Mouse (Mus musculus): ENCODE measurements around the gene Pigo. TPM values are rescaled to one million over a fixed set of nuclear protein-coding genes. Genes with fewer than 3 reads are reported as not detected.
"Not testable (repeated sequence)": the region's sequence is repeated elsewhere in the genome, so short reads cannot be mapped to it uniquely, and the experiment has no call there.

The Pigo gene
- polyA plus RNA-seq, 1 experiment from 2014 or later: 16.2 TPM

GRCm38 (mm10) chr4:43001272-43001671, 24.3 kb downstream of the Pigo start:
- no peak for DNase-seq (ENCODE audit: low spot score, missing footprints)
- 84% methylated on average over 2 of the region's 2 CpGs for WGBS
- no peaks in the 10 kb centered on the region for H3K36me3 ChIP-seq (ENCODE audit: control insufficient read depth, insufficient read depth, low read length)
- no peak overlapping the region for H3K4me2 ChIP-seq
- H3K9ac ChIP-seq (ENCODE audit: low read length): no peak overlapping the region
- H3K9me3 ChIP-seq (ENCODE audit: control insufficient read depth, low read length): no peaks in the 10 kb centered on the region
- ATAC-seq (ENCODE audit: low FRiP score): no peak
- peaks cover 16% of the 10 kb centered on the region for H3K4me1 ChIP-seq (ENCODE audit: control insufficient read depth, insufficient read depth, low read length)
- no peak overlapping the region for H3K4me3 ChIP-seq (ENCODE audit: low read depth, low read length)
- H3K27ac ChIP-seq (ENCODE audit: low read depth, low read length): peak overlapping the region; percentile 91
- H3K27me3 ChIP-seq (ENCODE audit: control insufficient read depth, insufficient read depth, low read length): no peaks in the 10 kb centered on the region

GRCm38 (mm10) chr4:43000141-43000986, 25.3 kb downstream of the Pigo start, which contains the start of gene Vcp:
Gene Vcp, minus strand, starts transcription at chr4:43000507.
- DNase-seq (ENCODE audit: low spot score, missing footprints) (peak; percentile 99), ATAC-seq (ENCODE audit: low FRiP score) (peak; percentile 98)
- H3K36me3 ChIP-seq (ENCODE audit: control insufficient read depth, insufficient read depth, low read length); H3K9me3 ChIP-seq (ENCODE audit: control insufficient read depth, low read length); H3K27me3 ChIP-seq (ENCODE audit: control insufficient read depth, insufficient read depth, low read length): not testable (repeated sequence)
- under 1% methylated on average over 46 of the region's 56 CpGs for WGBS
- H3K4me2 ChIP-seq: peak within 1 kb of the TSS; percentile 93
- peak within 1 kb of the TSS; percentile 99 for H3K27ac ChIP-seq (ENCODE audit: low read depth, low read length)
- peaks cover 16% of the 10 kb centered on the region for H3K4me1 ChIP-seq (ENCODE audit: control insufficient read depth, insufficient read depth, low read length)
- H3K9ac ChIP-seq (ENCODE audit: low read length): peak within 1 kb of the TSS; percentile 94
- peak within 1 kb of the TSS; percentile 93 for H3K4me3 ChIP-seq (ENCODE audit: low read depth, low read length)

DNA sequence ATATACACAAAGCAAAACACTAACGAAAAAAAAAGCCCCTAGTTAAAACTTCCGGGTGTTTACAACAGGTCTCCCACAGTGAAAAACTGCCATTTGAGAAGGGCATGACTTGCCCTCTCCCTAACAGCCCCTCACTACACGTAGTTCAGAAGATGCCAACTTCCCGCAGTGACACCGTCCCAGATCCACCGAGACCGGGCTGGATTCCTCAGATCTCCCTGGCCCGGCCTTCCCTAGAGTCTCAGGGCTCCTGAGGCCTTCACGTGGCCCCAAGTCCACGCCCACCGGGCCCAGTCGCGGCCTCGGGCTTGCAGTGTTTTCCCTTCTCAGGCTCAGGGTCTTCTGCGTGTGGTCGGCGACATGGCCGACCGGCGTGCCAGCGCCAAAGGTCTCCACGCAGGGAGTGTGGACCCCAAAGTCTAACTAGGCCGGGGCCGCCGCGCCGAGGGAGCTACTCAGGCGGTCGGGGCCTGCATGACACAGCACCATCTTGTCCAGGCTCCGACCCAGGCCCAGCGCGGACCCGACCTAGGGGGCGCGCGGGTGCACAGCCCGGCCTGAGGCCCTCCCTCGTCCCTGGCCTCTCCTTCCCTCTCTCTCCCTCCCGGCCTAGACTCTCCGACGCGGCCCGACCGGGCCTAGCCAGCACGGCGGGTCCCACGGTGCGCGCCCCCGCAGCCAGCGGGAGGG, 26.0 kb downstream of the Pigo start:
- ATAC-seq (ENCODE audit: low FRiP score): peak; percentile 83
- H3K36me3 ChIP-seq (ENCODE audit: control insufficient read depth, insufficient read depth, low read length): peaks cover 5% of the 10 kb centered on the region; the same call in 1 of the 2 replicates
- WGBS: under 1% methylated on average over 51 of the region's 51 CpGs
- peaks cover 16% of the 10 kb centered on the region for H3K4me1 ChIP-seq (ENCODE audit: control insufficient read depth, insufficient read depth, low read length)
- peak; percentile 97 for DNase-seq (ENCODE audit: low spot score, missing footprints)
- H3K4me2 ChIP-seq: peak overlapping the region; percentile 93
- peak overlapping the region; percentile 93 for H3K4me3 ChIP-seq (ENCODE audit: low read depth, low read length)
- H3K27ac ChIP-seq (ENCODE audit: low read depth, low read length): peak overlapping the region; percentile 99
- H3K9me3 ChIP-seq (ENCODE audit: control insufficient read depth, low read length): no peaks in the 10 kb centered on the region
- no peaks in the 10 kb centered on the region for H3K27me3 ChIP-seq (ENCODE audit: control insufficient read depth, insufficient read depth, low read length)
- peak overlapping the region; percentile 94 for H3K9ac ChIP-seq (ENCODE audit: low read length)

DNA sequence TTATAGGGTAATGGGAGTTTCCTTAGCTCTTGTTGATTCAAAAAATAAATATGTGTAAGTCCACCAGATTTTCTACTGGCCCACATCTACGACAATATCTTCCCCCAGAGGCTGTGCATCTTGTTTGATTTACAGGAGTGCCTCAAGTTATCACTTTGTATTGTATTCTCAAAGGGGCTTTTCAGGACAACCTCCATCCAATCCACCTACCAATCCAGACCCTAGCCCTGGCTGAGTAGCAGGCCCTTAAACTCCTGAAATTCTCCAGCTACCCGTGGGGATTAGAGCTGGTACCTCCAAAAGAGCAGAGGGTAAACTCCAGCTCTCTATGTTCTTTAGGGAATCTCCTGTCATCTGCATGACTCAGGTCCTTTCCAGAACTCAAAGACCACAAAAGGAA, 27.6 kb downstream of the Pigo start:
- peak overlapping the region; percentile 93 for H3K4me3 ChIP-seq (ENCODE audit: low read depth, low read length)
- no peaks in the 10 kb centered on the region for H3K27me3 ChIP-seq (ENCODE audit: control insufficient read depth, insufficient read depth, low read length)
- no peak for ATAC-seq (ENCODE audit: low FRiP score)
- H3K36me3 ChIP-seq (ENCODE audit: control insufficient read depth, insufficient read depth, low read length): peaks cover 15% of the 10 kb centered on the region
- no peaks in the 10 kb centered on the region for H3K9me3 ChIP-seq (ENCODE audit: control insufficient read depth, low read length)
- H3K9ac ChIP-seq (ENCODE audit: low read length): peak overlapping the region; percentile 94
- H3K4me2 ChIP-seq: peak overlapping the region; percentile 93
- no peak for DNase-seq (ENCODE audit: low spot score, missing footprints)
- peaks cover 16% of the 10 kb centered on the region for H3K4me1 ChIP-seq (ENCODE audit: control insufficient read depth, insufficient read depth, low read length)
- no peak overlapping the region for H3K27ac ChIP-seq (ENCODE audit: low read depth, low read length)
- 74% methylated on average over 2 of the region's 2 CpGs for WGBS

GRCm38 (mm10) chr4:42988296-42988695, 37.3 kb downstream of the Pigo start:
- 76% methylated on average over 1 of the region's 1 CpGs for WGBS

DNA sequence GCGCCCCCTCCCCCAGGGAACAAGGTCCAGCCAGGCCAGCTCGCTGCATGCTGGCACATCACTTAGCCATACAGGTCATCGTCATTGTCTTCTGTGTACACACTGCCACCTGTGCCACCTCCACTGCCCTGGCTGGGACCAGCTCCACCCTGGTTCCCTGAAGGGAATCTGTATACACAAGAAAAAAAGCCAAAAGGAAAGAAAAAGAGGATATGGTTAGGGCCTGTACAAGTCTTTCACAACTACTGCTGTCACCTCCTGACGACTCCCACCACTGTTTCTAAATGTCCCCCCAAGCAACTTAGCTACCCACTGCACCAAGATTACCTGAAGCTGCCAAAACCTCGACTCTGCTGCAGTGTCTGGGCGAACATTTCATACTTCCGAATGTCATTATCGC, 45.2 kb downstream of the Pigo start:
- H3K36me3 ChIP-seq (ENCODE audit: control insufficient read depth, insufficient read depth, low read length): peaks cover 35% of the 10 kb centered on the region
- WGBS: 95% methylated on average over 7 of the region's 8 CpGs

More at GRCm38 (mm10) chr4:42988296-42988695, 37.3 kb downstream of the Pigo start:
- H3K36me3 ChIP-seq (ENCODE audit: control insufficient read depth, insufficient read depth, low read length): peaks cover 50% of the 10 kb centered on the region
- ATAC-seq (ENCODE audit: low FRiP score): no peak
- H3K4me2 ChIP-seq: no peak overlapping the region
- H3K9ac ChIP-seq (ENCODE audit: low read length): no peak overlapping the region
- H3K4me3 ChIP-seq (ENCODE audit: low read depth, low read length): no peak overlapping the region
- H3K4me1 ChIP-seq (ENCODE audit: control insufficient read depth, insufficient read depth, low read length): no peaks in the 10 kb centered on the region
- no peaks in the 10 kb centered on the region for H3K27me3 ChIP-seq (ENCODE audit: control insufficient read depth, insufficient read depth, low read length)
- no peaks in the 10 kb centered on the region for H3K9me3 ChIP-seq (ENCODE audit: control insufficient read depth, low read length)
- no peak overlapping the region for H3K27ac ChIP-seq (ENCODE audit: low read depth, low read length)
- no peak for DNase-seq (ENCODE audit: low spot score, missing footprints)

DNA sequence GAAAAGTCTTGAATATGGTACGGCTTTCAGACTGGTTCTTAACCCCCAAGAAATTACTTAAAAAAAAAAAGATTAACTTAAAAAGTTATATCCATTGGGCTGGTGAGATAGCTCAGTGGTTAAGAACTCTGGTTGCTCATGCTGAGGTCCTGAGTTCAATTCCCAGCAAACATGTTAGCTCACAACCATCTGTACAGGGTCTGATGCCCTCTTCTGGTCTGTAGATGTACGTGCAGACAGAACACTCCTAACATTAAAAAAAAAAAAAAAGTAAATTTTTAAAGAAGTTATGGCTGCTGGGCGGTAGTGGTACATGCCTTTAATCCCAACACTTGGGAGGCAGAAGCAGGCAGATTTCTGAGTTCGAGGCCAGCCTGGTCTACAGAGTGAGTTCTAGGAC, 47.6 kb downstream of the Pigo start:
- 89% methylated on average over 4 of the region's 4 CpGs for WGBS

More for the DNA sequence above, 45.2 kb downstream of the Pigo start:
- not testable (repeated sequence) for H3K4me3 ChIP-seq (ENCODE audit: low read depth, low read length); H3K9me3 ChIP-seq (ENCODE audit: control insufficient read depth, low read length); H3K27me3 ChIP-seq (ENCODE audit: control insufficient read depth, insufficient read depth, low read length); H3K4me2 ChIP-seq; H3K4me1 ChIP-seq (ENCODE audit: control insufficient read depth, insufficient read depth, low read length); H3K9ac ChIP-seq (ENCODE audit: low read length); H3K27ac ChIP-seq (ENCODE audit: low read depth, low read length); ATAC-seq (ENCODE audit: low FRiP score); DNase-seq (ENCODE audit: low spot score, missing footprints)

GRCm38 (mm10) chr4:42973868-42974267, 51.8 kb downstream of the Pigo start:
- Histone ChIP-seq H3K27me3 (ENCODE audit: control insufficient read depth, insufficient read depth, low read length) (no peaks in the 10 kb centered on the region), H3K4me3 (ENCODE audit: low read depth, low read length) (no peak overlapping the region), H3K4me2 (no peak overlapping the region), H3K36me3 (ENCODE audit: control insufficient read depth, insufficient read depth, low read length) (peaks cover under 1% of the 10 kb centered on the region; the same call in 1 of the 2 replicates), H3K27ac (ENCODE audit: low read depth, low read length) (no peak overlapping the region), H3K9ac (ENCODE audit: low read length) (no peak overlapping the region), H3K4me1 (ENCODE audit: control insufficient read depth, insufficient read depth, low read length) (no peaks in the 10 kb centered on the region), H3K9me3 (ENCODE audit: control insufficient read depth, low read length) (no peaks in the 10 kb centered on the region)
- DNase-seq (ENCODE audit: low spot score, missing footprints): no peak
- 84% methylated on average over 5 of the region's 5 CpGs for WGBS
- ATAC-seq (ENCODE audit: low FRiP score): no peak

More for the DNA sequence above, 47.6 kb downstream of the Pigo start:
- no peak overlapping the region for H3K9ac ChIP-seq (ENCODE audit: low read length)
- H3K27ac ChIP-seq (ENCODE audit: low read depth, low read length): no peak overlapping the region
- no peak overlapping the region for H3K4me2 ChIP-seq
- no peak for DNase-seq (ENCODE audit: low spot score, missing footprints)
- peaks cover 19% of the 10 kb centered on the region for H3K36me3 ChIP-seq (ENCODE audit: control insufficient read depth, insufficient read depth, low read length)
- ATAC-seq (ENCODE audit: low FRiP score): no peak
- H3K4me1 ChIP-seq (ENCODE audit: control insufficient read depth, insufficient read depth, low read length): no peaks in the 10 kb centered on the region
- no peaks in the 10 kb centered on the region for H3K27me3 ChIP-seq (ENCODE audit: control insufficient read depth, insufficient read depth, low read length)
- no peak overlapping the region for H3K4me3 ChIP-seq (ENCODE audit: low read depth, low read length)
- H3K9me3 ChIP-seq (ENCODE audit: control insufficient read depth, low read length): no peaks in the 10 kb centered on the region

DNA sequence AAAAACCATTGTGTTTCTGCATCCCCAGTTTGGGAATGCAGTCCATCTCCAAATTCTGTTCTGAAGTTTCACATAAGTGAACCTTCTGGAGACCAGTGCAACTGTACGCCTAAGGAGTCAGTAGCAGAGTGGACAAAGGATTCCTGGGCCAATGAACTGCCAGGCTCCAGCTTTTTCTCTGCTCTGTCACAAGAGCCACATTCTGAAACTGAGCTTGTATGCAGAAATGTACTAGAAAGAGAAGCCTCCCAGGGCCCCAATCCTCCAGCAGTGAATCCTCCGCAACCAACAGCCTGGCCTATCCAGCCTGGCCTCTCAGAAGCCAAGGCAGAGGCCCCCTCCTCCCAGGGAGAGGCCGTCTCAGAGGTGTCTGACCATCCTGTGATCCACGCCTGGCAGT, 52.7 kb downstream of the Pigo start:
- 77% methylated on average over 4 of the region's 4 CpGs for WGBS
- H3K4me3 ChIP-seq (ENCODE audit: low read depth, low read length): no peak overlapping the region
- no peak overlapping the region for H3K9ac ChIP-seq (ENCODE audit: low read length)

More for the DNA sequence above, 52.7 kb downstream of the Pigo start:
- no peaks in the 10 kb centered on the region; the same call in 1 of the 2 replicates for H3K36me3 ChIP-seq (ENCODE audit: control insufficient read depth, insufficient read depth, low read length)
- H3K4me2 ChIP-seq: no peak overlapping the region
- H3K4me1 ChIP-seq (ENCODE audit: control insufficient read depth, insufficient read depth, low read length): no peaks in the 10 kb centered on the region
- DNase-seq (ENCODE audit: low spot score, missing footprints): no peak
- ATAC-seq (ENCODE audit: low FRiP score): no peak
- no peak overlapping the region for H3K27ac ChIP-seq (ENCODE audit: low read depth, low read length)
- no peaks in the 10 kb centered on the region for H3K9me3 ChIP-seq (ENCODE audit: control insufficient read depth, low read length)
- H3K27me3 ChIP-seq (ENCODE audit: control insufficient read depth, insufficient read depth, low read length): no peaks in the 10 kb centered on the region

Data from midbrain, embryonic 11.5 days (tissue).